Mouse (Mus musculus): ENCODE results near the gene Neurl1b. TPM values are rescaled to one million over a fixed set of nuclear protein-coding genes. Genes with fewer than 3 reads are reported as not detected.

Neurl1b gene
- polyA plus RNA-seq, 1 experiment from 2014 or later, result 2.3 TPM

DNA sequence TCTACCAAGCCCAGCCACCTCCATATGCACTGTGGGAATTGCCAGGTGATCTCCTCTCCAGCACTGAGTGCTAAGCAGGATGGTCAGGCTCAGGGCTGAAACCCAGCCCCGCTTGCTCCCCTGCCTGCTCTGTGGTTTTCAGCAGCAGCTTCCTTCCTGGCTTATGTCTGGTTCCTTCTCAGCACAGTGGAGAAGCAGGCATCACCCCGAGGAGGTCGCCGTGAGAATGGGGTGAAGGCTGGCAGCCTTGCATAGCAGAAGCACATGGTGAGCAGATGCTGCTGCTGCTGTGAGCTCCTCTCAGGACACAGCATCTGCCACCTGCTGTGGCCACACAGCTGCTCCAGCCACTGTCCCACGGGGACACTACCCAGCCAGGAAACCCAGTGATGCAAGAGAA lies 33.0 kb upstream of the Neurl1b start:
- Histone ChIP-seq H3K36me3 (no peaks in the 10 kb centered on the region), H3K4me1 (peaks cover 56% of the 10 kb centered on the region), H3K27ac (replicated peaks) (peak overlapping the region; percentile 72; the same call in 1 of the 2 replicates), H3K4me3 (no peak overlapping the region), H3K9ac (peak overlapping the region; percentile 58), H3K9me3 (no peaks in the 10 kb centered on the region), H3K27me3 (replicated peaks) (no peaks in the 10 kb centered on the region), H3K4me2 (no peak overlapping the region)
- no peak for ATAC-seq (ENCODE audit: extremely low read depth, insufficient number of reproducible peaks, low FRiP score, low TSS enrichment)
- WGBS, result 32% methylated on average over 5 of the region's 5 CpGs

DNA sequence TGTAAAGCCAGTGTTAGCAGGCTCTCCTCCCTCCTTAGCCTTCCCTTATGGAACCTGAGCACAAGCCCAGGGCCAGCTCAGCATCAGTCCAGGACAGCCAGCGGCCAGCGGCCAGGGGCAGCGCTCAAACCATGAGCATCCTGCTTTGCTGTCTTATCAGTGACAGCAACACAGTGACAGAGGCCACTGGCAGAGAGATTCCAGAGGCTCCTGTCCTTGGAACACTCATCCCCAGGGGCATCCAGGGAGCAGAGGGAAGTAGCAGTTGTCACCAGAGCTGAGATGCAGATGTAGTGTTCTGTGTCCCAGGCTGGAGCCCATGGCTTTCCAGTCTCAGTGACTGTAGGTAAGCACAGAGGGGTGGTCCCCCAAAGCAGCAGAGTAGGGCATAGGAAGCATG lies 32.5 kb upstream of the Neurl1b start:
- Histone ChIP-seq H3K4me2 (no peak overlapping the region), H3K27ac (replicated peaks) (peak overlapping the region; percentile 13), H3K4me1 (peaks cover 50% of the 10 kb centered on the region), H3K4me3 (no peak overlapping the region), H3K9ac (peak overlapping the region; percentile 45; the same call in 1 of the 2 replicates), H3K27me3 (replicated peaks) (peaks cover 2% of the 10 kb centered on the region), H3K36me3 (no peaks in the 10 kb centered on the region), H3K9me3 (no peaks in the 10 kb centered on the region)
- WGBS, result 23% methylated on average over 3 of the region's 3 CpGs
- ATAC-seq (ENCODE audit: extremely low read depth, insufficient number of reproducible peaks, low FRiP score, low TSS enrichment), result no peak

DNA sequence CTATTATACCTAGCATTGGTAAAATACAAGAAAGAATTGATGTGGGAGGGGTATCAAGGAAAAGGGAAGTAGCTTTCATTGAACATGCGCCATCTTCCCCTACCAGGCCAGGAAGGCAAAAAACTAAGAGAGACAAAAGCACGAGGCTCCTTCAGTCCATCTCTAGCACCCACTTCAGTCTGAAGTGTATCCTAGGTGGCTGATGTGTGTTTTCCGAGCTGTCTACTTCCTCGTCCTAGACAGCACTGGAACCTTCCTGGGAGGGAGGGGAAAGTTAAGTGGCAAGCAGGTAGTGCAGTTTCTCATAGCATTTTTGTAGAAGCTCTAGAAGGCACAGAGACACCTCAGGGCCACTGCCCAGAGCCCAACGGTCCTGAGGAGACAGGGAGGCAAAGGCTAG lies 31.9 kb upstream of the Neurl1b start:
- no peak overlapping the region for H3K4me2 ChIP-seq
- peaks cover 7% of the 10 kb centered on the region for H3K27me3 ChIP-seq (replicated peaks)
- peak overlapping the region; percentile 13 for H3K27ac ChIP-seq (replicated peaks)
- no peak overlapping the region for H3K4me3 ChIP-seq
- H3K4me1 ChIP-seq, result peaks cover 45% of the 10 kb centered on the region
- ATAC-seq (ENCODE audit: extremely low read depth, insufficient number of reproducible peaks, low FRiP score, low TSS enrichment), result no peak
- H3K9ac ChIP-seq, result no peak overlapping the region
- 38% methylated on average over 5 of the region's 5 CpGs for WGBS
- no peaks in the 10 kb centered on the region for H3K9me3 ChIP-seq
- H3K36me3 ChIP-seq, result no peaks in the 10 kb centered on the region

DNA sequence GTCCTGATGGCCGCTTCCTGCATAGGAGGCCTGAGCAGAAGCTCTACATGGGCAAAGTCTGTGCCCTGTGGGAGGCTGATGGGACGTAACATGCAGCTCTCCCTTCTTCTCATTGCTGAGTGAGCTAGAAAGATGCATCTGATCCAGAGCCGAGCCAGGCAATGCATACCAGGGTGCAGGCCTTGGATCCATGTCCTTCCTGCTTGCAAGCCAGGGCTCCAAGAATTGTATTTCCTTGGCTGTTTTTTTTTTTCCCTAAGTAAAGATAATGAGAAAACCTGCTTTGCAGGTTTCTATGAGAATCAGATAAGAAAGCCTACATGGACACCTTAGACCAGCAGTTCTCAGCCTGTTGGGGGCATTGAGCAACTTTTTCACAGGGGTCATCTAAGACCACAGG lies 30.5 kb upstream of the Neurl1b start:
- no peak overlapping the region for H3K4me3 ChIP-seq
- H3K27me3 ChIP-seq (replicated peaks), result peaks cover 7% of the 10 kb centered on the region
- H3K4me1 ChIP-seq, result peaks cover 38% of the 10 kb centered on the region
- H3K9ac ChIP-seq, result no peak overlapping the region
- WGBS, result 87% methylated on average over 3 of the region's 3 CpGs
- no peak overlapping the region for H3K4me2 ChIP-seq
- H3K27ac ChIP-seq (replicated peaks), result no peak overlapping the region
- H3K36me3 ChIP-seq, result no peaks in the 10 kb centered on the region
- ATAC-seq (ENCODE audit: extremely low read depth, insufficient number of reproducible peaks, low FRiP score, low TSS enrichment), result no peak
- no peaks in the 10 kb centered on the region for H3K9me3 ChIP-seq

DNA sequence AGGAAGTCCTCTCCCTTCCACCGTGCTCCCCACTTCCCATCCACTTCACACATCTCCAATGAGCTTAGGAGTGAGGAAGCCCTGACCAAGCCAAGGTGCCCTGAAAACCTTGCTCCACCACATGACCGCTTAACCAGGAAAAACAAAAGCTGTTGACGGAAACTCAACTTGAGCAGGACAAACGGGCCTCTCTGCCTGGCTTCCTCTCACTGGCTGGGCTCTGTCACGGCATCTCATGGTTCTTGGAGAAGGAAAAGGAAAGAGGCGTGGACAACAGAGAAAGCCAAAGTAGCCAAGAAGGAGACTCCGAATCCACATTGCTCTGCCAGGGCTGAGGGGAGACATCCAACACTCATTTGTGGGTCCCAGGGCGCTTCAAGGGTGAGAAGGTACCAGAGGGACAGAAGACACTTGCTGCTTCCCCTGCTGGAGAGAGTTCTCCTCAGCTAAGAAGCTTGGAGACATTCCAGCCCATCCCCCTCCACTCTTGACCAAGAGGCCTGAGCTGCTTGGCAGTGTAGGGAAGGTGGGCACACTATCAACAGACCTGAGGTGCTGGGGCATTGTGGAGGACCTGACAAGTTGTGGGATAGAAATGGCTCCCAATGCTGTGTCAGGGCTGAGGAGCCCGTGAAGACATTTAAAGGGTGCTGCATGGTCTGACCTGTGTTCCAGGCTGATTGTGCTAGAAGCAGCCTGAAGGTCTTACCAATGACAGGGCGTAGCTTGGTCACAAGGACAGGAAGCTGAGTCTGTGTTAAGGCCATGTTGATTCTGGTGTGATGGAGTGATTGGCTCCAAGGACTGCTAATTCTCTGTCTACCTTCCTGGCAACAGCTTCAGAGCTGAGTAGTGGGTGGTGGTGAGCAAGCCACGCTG lies 29.1 kb upstream of the Neurl1b start:
- H3K4me3 ChIP-seq, result no peak overlapping the region
- no peak overlapping the region for H3K27ac ChIP-seq (replicated peaks)
- no peak overlapping the region for H3K4me2 ChIP-seq
- no peak overlapping the region for H3K9ac ChIP-seq
- peaks cover 7% of the 10 kb centered on the region for H3K27me3 ChIP-seq (replicated peaks)
- WGBS, result 66% methylated on average over 11 of the region's 11 CpGs
- H3K4me1 ChIP-seq, result peaks cover 31% of the 10 kb centered on the region
- ATAC-seq (ENCODE audit: extremely low read depth, insufficient number of reproducible peaks, low FRiP score, low TSS enrichment), result no peak
- no peaks in the 10 kb centered on the region for H3K36me3 ChIP-seq
- no peaks in the 10 kb centered on the region for H3K9me3 ChIP-seq

DNA sequence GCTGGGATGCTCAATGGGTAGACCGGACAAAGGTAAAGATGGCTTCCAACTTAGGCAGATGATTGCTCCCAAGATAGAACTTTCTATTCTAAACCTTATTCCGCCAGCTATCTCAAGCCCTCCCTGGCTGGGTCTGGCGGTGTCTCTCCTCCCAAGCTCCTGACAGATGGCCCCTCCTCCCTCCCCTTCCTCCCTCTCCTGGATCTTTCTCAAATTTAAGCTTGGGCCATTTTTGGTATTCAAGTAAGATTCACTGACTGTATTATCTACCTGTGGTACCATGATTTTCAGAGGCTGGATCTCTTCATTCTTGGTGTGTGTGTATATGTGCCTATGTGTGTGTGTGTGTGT lies 28.5 kb upstream of the Neurl1b start:
- WGBS, result 71% methylated on average over 3 of the region's 3 CpGs
- no peak overlapping the region for H3K27ac ChIP-seq (replicated peaks)
- H3K4me2 ChIP-seq, result no peak overlapping the region

DNA sequence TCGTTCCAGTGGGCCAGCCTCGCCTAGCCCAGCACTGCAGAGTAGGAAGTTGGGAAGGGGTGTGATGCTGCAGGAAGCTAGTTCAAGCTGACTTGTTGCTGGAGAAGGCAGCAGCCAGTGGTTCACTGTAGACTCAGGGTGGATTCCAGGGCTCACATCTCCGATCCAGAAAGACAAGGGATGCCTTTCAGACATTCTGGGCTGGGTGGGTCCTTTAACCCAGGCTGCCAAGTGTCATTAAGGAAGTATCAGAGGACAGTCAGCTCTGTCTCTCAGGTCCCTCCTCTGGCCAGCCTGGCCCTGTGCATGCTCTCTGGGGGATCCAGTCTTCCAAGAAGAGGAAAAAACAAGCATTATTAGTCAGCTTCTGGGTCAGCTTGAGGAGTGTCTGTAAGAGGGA lies 26.5 kb upstream of the Neurl1b start:
- H3K27me3 ChIP-seq (replicated peaks), result peaks cover 7% of the 10 kb centered on the region
- H3K9ac ChIP-seq, result no peak overlapping the region
- no peak overlapping the region for H3K27ac ChIP-seq (replicated peaks)
- WGBS, result 62% methylated on average over 3 of the region's 3 CpGs
- no peak overlapping the region for H3K4me2 ChIP-seq
- H3K4me1 ChIP-seq, result peaks cover 5% of the 10 kb centered on the region
- no peaks in the 10 kb centered on the region; the same call in 1 of the 2 replicates for H3K9me3 ChIP-seq
- no peak for ATAC-seq (ENCODE audit: extremely low read depth, insufficient number of reproducible peaks, low FRiP score, low TSS enrichment)
- H3K36me3 ChIP-seq, result no peaks in the 10 kb centered on the region
- H3K4me3 ChIP-seq, result no peak overlapping the region

More for the DNA sequence above, 28.5 kb upstream of the Neurl1b start:
- Histone ChIP-seq H3K4me3 (no peak overlapping the region), H3K9ac (no peak overlapping the region), H3K4me1 (peaks cover 25% of the 10 kb centered on the region), H3K27me3 (replicated peaks) (peaks cover 7% of the 10 kb centered on the region), H3K36me3 (no peaks in the 10 kb centered on the region), H3K9me3 (no peaks in the 10 kb centered on the region)
- ATAC-seq (ENCODE audit: extremely low read depth, insufficient number of reproducible peaks, low FRiP score, low TSS enrichment), result no peak

DNA sequence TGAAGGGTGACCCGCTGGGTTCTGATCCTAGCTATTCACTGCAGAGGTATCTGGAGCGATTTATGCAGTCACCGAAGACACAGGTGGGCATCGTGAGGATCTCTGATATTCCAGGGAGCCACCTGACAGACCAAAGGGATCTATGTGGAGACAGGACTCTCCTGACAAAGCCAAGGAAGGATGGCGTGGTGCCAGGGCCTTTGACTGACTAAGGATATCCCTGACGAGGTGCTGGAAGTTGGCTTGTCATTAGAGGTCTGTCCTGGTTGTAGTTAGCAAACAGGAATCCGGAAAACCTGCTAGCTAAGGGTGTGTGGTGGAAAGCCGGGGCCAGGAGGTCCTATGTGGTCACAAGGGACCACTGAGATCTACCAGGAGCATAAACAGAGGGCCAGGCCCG lies 25.4 kb upstream of the Neurl1b start:
- 71% methylated on average over 9 of the region's 9 CpGs for WGBS

DNA sequence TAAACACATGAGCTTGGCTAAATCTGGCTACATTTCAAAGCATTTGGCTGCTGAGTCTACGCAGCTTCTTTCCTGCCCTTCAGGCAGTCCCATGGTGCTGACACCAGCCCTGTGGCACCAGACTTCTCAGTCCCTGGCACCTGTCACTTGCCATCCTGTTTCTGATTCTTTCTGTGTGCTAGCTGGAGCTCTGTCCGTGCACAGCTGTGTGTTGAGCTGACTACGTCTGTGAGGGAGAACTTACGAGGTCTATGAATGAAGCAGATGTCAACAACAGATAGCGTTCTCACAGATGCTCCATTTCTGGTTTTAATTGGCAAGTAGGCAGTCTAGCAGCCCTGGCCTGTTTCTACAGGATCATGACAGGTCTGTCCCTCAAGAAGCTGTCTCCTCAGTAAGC lies 24.0 kb upstream of the Neurl1b start:
- WGBS, result 68% methylated on average over 5 of the region's 5 CpGs

More for the DNA sequence above, 25.4 kb upstream of the Neurl1b start:
- H3K36me3 ChIP-seq, result no peaks in the 10 kb centered on the region
- no peak overlapping the region for H3K9ac ChIP-seq
- peaks cover 7% of the 10 kb centered on the region for H3K27me3 ChIP-seq (replicated peaks)
- peaks cover 8% of the 10 kb centered on the region for H3K9me3 ChIP-seq
- ATAC-seq (ENCODE audit: extremely low read depth, insufficient number of reproducible peaks, low FRiP score, low TSS enrichment), result no peak
- H3K27ac ChIP-seq (replicated peaks), result no peak overlapping the region
- H3K4me3 ChIP-seq, result no peak overlapping the region
- no peak overlapping the region for H3K4me2 ChIP-seq
- peaks cover 5% of the 10 kb centered on the region for H3K4me1 ChIP-seq

DNA sequence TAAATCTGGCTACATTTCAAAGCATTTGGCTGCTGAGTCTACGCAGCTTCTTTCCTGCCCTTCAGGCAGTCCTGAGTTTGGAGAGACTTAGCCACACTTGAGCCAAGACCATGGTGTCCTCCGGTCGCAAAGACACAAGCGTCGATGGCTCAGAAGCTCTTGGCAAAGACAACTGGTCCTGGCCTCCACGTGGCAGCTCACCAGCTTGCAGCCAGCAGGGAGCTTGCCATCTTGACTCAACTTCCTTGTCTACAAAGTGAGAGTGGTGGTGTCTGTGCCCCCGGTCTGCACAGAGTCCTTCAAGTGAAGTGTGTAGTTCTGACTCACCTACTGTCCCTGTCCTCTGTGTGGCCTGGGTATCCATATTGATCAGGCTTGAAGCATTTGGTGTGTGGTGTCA lies 22.3 kb upstream of the Neurl1b start:
- Histone ChIP-seq H3K4me3 (no peak overlapping the region), H3K9ac (no peak overlapping the region), H3K9me3 (peaks cover 9% of the 10 kb centered on the region), H3K27me3 (replicated peaks) (peaks cover 3% of the 10 kb centered on the region), H3K27ac (replicated peaks) (no peak overlapping the region), H3K36me3 (no peaks in the 10 kb centered on the region), H3K4me1 (peaks cover 5% of the 10 kb centered on the region; the same call in 1 of the 2 replicates), H3K4me2 (no peak overlapping the region)
- ATAC-seq (ENCODE audit: extremely low read depth, insufficient number of reproducible peaks, low FRiP score, low TSS enrichment), result no peak
- WGBS, result 86% methylated on average over 7 of the region's 7 CpGs

More for the DNA sequence above, 24.0 kb upstream of the Neurl1b start:
- H3K4me3 ChIP-seq, result no peak overlapping the region
- no peak overlapping the region for H3K9ac ChIP-seq
- no peak overlapping the region for H3K27ac ChIP-seq (replicated peaks)
- no peaks in the 10 kb centered on the region for H3K36me3 ChIP-seq
- peaks cover 1% of the 10 kb centered on the region for H3K4me1 ChIP-seq
- no peak overlapping the region for H3K4me2 ChIP-seq
- peaks cover 7% of the 10 kb centered on the region for H3K27me3 ChIP-seq (replicated peaks)
- peaks cover 9% of the 10 kb centered on the region for H3K9me3 ChIP-seq
- ATAC-seq (ENCODE audit: extremely low read depth, insufficient number of reproducible peaks, low FRiP score, low TSS enrichment), result no peak

DNA sequence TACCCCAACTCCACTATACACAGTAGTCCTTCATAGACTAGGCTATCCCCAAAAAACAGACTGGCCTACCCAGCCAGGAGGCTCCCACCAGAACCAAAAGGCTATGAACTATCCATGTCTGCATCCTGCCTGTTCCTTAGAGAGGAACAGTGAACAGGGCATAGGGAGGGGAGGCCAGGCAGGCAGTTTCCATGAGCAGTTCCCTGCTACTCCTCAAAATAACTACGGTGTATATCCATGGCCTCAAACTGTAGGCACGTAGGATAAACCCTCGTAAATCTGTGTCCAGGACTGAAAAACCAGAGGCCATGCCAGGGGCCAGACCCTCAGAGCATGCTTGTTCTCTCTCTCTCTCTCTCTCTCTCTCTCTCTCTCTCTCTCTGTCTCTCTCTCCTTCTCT lies 17.9 kb upstream of the Neurl1b start:
- Histone ChIP-seq H3K4me2 (no peak overlapping the region), H3K36me3 (no peaks in the 10 kb centered on the region), H3K9me3 (peaks cover 9% of the 10 kb centered on the region), H3K27ac (replicated peaks) (no peak overlapping the region; the same call in 1 of the 2 replicates), H3K27me3 (replicated peaks) (peaks cover 3% of the 10 kb centered on the region; the same call in 1 of the 2 replicates), H3K9ac (no peak overlapping the region), H3K4me3 (no peak overlapping the region), H3K4me1 (peaks cover 5% of the 10 kb centered on the region; the same call in 1 of the 2 replicates)
- no peak for ATAC-seq (ENCODE audit: extremely low read depth, insufficient number of reproducible peaks, low FRiP score, low TSS enrichment)
- WGBS, result 56% methylated on average over 3 of the region's 3 CpGs

DNA sequence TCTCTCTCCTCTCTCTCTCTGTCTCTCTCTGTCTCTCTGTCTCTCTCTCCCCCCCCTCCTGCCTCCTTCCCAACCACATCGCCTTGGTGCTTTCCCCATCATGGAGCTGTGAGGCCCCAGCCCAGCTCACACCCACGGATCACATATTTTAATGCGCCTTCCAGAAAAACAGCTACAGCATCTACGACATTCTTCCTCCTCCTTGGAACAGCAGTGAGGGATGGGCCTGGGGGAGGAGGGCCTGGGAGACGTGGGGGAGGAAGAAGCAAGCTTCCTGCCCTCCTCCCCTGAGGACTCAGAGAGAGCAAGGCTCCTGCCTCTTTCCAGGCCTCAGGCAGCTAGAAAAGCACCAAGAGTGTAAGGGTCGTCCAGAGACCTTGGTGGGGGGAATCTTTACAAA lies 17.3 kb upstream of the Neurl1b start:
- Histone ChIP-seq H3K27ac (replicated peaks) (0 out of 2 replicates have a peak overlapping the region, but pooled peaks have one; percentile 25), H3K4me1 (peaks cover 5% of the 10 kb centered on the region; the same call in 1 of the 2 replicates), H3K9me3 (peaks cover 9% of the 10 kb centered on the region), H3K4me2 (no peak overlapping the region), H3K36me3 (no peaks in the 10 kb centered on the region), H3K9ac (peak overlapping the region; percentile 8; the same call in 1 of the 2 replicates), H3K4me3 (no peak overlapping the region), H3K27me3 (replicated peaks) (peaks cover 4% of the 10 kb centered on the region; the same call in 1 of the 2 replicates)
- 44% methylated on average over 6 of the region's 6 CpGs for WGBS
- ATAC-seq (ENCODE audit: extremely low read depth, insufficient number of reproducible peaks, low FRiP score, low TSS enrichment), result no peak

Measured in heart, embryonic 13.5 days (tissue).